Mouse (Mus musculus) ES-E14 (cell line): ENCODE measurements around the gene Snx15. TPM values are rescaled to one million over a fixed set of nuclear protein-coding genes. Genes with fewer than 3 reads are reported as not detected.

Experiments used
- DNase-seq: peaks from one replicate; pipeline ENCODE4 v3.0.0-alpha.2; 2013; ENCODE audit warnings: low read depth, low spot score
- H3K27ac ChIP-seq: 2 replicates; pipeline ENCODE4 v1.5.1; 2012; ENCODE audit warnings: low read depth, mild to moderate bottlenecking, low read length, moderate library complexity, mixed read lengths; ENCODE audit not compliant: poor library complexity, insufficient read depth, severe bottlenecking
- H3K36me3 ChIP-seq: 2 replicates; pipeline ENCODE4 v1.6.1; 2012; ENCODE audit warnings: mild to moderate bottlenecking, low read length, moderate library complexity, mixed read lengths; ENCODE audit not compliant: control insufficient read depth, poor library complexity, insufficient read depth, severe bottlenecking
- H3K4me1 ChIP-seq, 2 experiments: fragments of 150-350 bp in 1 of 2; sonication (generic) in 1 of 2; 2 replicates each; pipeline ENCODE4 v1.6.1; 2012; ENCODE audit warnings: low read length in 2 of 2, mild to moderate bottlenecking in 1 of 2, mixed read lengths in 1 of 2; ENCODE audit not compliant: control insufficient read depth in 2 of 2, insufficient read depth in 2 of 2, poor library complexity in 1 of 2
- H3K4me3 ChIP-seq, 2 experiments: fragments of 150-350 bp in 1 of 2; sonication (generic) in 1 of 2; 2 replicates each; pipeline ENCODE4 v1.5.1; 2012; ENCODE audit warnings: low read length in 2 of 2, low read depth in 1 of 2, mild to moderate bottlenecking in 1 of 2, mixed read lengths in 1 of 2; ENCODE audit not compliant: insufficient read depth in 1 of 2, poor library complexity in 1 of 2, severe bottlenecking in 1 of 2
- H3K9ac ChIP-seq: 2 replicates; pipeline ENCODE4 v1.6.1; 2012; ENCODE audit warnings: low read depth, mild to moderate bottlenecking, low read length, mixed read lengths; ENCODE audit not compliant: poor library complexity, insufficient read depth, severe bottlenecking
- H3K9me3 ChIP-seq: fragments of 150-350 bp; sonication (generic); 2 replicates; pipeline ENCODE4 v1.6.1; 2012; ENCODE audit warnings: low read depth, mild to moderate bottlenecking, low read length; ENCODE audit not compliant: control insufficient read depth, insufficient read depth
- CHD2 ChIP-seq: IDR thresholded peaks from 2 replicates; pipeline ENCODE4 v1.6.1; 2014; ENCODE audit warnings: mild to moderate bottlenecking, low read depth, low read length, inconsistent platforms
- HCFC1 ChIP-seq: IDR thresholded peaks from 2 replicates; pipeline ENCODE4 v1.6.1; 2012; ENCODE audit warnings: low read length, inconsistent platforms, borderline replicate concordance; ENCODE audit not compliant: insufficient read depth
- MAFK ChIP-seq: IDR thresholded peaks from 2 replicates; pipeline ENCODE4 v1.6.1; 2014; ENCODE audit warnings: mild to moderate bottlenecking, low read depth, low read length, inconsistent platforms; ENCODE audit not compliant: insufficient read depth
- ZC3H11A ChIP-seq: IDR thresholded peaks from 2 replicates; pipeline ENCODE4 v1.6.1; 2012; ENCODE audit warnings: low read depth, mild to moderate bottlenecking, inconsistent platforms, low read length, borderline replicate concordance
- ZNF384 ChIP-seq: IDR thresholded peaks from 2 replicates; pipeline ENCODE4 v1.6.1; 2012; ENCODE audit warnings: low read depth, low read length, inconsistent platforms
- in situ Hi-C, 2 experiments: fragments of 600-800 bp; cut with MboI; formaldehyde crosslinking; loops; one replicate each; pipeline ENCODE4 v1.15.1; 2025; ENCODE audit warnings: low sequenced_read_pairs in 2 of 2, inconsistent platforms in 1 of 2; ENCODE audit not compliant: unreplicated experiment in 2 of 2
- total RNA-seq: library from RNA; depleted of rRNA; stranded (reverse); fragments of 300-350 nt; gene quantifications from 2 replicates; pipeline ENCODE4 v1.2.3, GENCODE M21; 2012

The Snx15 gene
- total RNA-seq, 1 experiment = 11.9 TPM

- Histone ChIP-seq H3K4me3 (no peak overlapping the region), H3K9me3 (no peaks in the 10 kb centered on the region), H3K36me3 (no peaks in the 10 kb centered on the region), H3K4me1 (peaks cover 2 to 13% of the 10 kb centered on the region in 2 experiments; a peak in 1 of 4 replicates), H3K27ac (no peak overlapping the region), H3K9ac (no peak overlapping the region)
- DNase-seq = no peak
- in situ Hi-C loops = loop anchor here (5.0 to 10.0 kb wide), 2 partner anchors 160 to 163 kb away; partner anchors contain the start of gene Pola2 (in 2 of the 2)
- TF ChIP-seq ZC3H11A (no peak), HCFC1 (no peak), CHD2 (no peak)
Observed at GRCm38 (mm10) chr19:6124898-6125297, 3.2 kb downstream of the Snx15 start.

- H3K9ac ChIP-seq = no peak overlapping the region
- no peak for TF ChIP-seq ZC3H11A
- no peak for TF ChIP-seq HCFC1
- no peak for TF ChIP-seq ZNF384
- TF ChIP-seq MAFK = no peak
- TF ChIP-seq CHD2 = no peak
- H3K4me3 ChIP-seq = no peak overlapping the region
- H3K27ac ChIP-seq = no peak overlapping the region
- no peak for DNase-seq
- in situ Hi-C loops = loop anchor here in 1 of 2 experiments (10.0 kb wide), 1 partner anchor 159 kb away; the partner anchor contains the start of gene Pola2
- H3K9me3 ChIP-seq = no peaks in the 10 kb centered on the region
- H3K36me3 ChIP-seq = no peaks in the 10 kb centered on the region
- H3K4me1 ChIP-seq = peaks cover 2 to 15% of the 10 kb centered on the region in 2 experiments; a peak in 1 of 4 replicates
Observed at GRCm38 (mm10) chr19:6123330-6123729, 4.8 kb downstream of the Snx15 start.

DNA sequence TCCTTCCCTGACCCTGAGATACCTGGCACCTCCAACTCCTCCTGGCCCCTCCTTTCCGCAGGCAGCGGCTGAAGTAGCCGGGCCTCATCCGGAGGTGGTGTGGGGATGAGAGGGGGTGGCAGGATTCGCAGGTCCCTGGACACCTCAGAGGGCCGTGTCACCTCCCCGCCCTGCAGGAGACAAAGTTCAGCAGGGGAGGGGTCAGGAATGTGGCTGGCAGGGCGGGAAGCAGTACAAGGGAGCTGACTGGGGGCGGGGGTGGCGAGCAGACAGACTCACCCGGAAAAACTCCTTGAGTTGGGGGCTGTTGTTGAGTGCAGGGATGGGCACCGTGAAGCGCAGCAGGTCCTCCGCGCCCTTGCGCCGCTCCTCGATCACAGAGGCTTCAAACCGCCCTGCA lies 6.3 kb downstream of the Snx15 start:
- Histone ChIP-seq H3K9me3 (no peaks in the 10 kb centered on the region), H3K9ac (peak overlapping the region; percentile 60; the same call in 1 of the 2 replicates), H3K4me3 (peak overlapping the region; percentile 13 to 16; a peak in 2 of 4 replicates), H3K36me3 (no peaks in the 10 kb centered on the region), H3K4me1 (peaks cover 2 to 15% of the 10 kb centered on the region in 2 experiments; a peak in 1 of 4 replicates), H3K27ac (no peak overlapping the region)
- DNase-seq = no peak
- TF ChIP-seq HCFC1 (no peak), ZC3H11A (no peak), MAFK (no peak), CHD2 (no peak), ZNF384 (no peak)
- in situ Hi-C loops = loop anchor here in 1 of 2 experiments (10.0 kb wide), 1 partner anchor 157 kb away; the partner anchor contains the start of gene Pola2

- TF ChIP-seq ZC3H11A (no peak), ZNF384 (no peak), MAFK (no peak), HCFC1 (no peak), CHD2 (no peak)
- in situ Hi-C loops = no loop called here
- H3K9ac ChIP-seq = peak overlapping the region; percentile 13; the same call in 1 of the 2 replicates
- H3K36me3 ChIP-seq = peaks cover 18% of the 10 kb centered on the region
- no peaks in the 10 kb centered on the region for H3K9me3 ChIP-seq
- H3K27ac ChIP-seq = peak overlapping the region; percentile 9; the same call in 1 of the 2 replicates
- H3K4me3 ChIP-seq = peak overlapping the region; percentile 45 to 96
- no peak for DNase-seq
- H3K4me1 ChIP-seq = peaks cover 2 to 17% of the 10 kb centered on the region in 2 experiments; a peak in 1 of 4 replicates
Observed at GRCm38 (mm10) chr19:6118677-6119185, 9.4 kb downstream of the Snx15 start.
